Mouse (Mus musculus) kidney, adult 2 months (tissue): ENCODE results near the gene Cmc4. TPM values are rescaled to one million over a fixed set of nuclear protein-coding genes. Genes with fewer than 3 reads are reported as not detected.

Experiments used
- DNase-seq: peaks from one replicate; pipeline ENCODE4 v3.0.0; 2021
- H3K27ac ChIP-seq: fragments of 200-500 bp; 2 replicates; pipeline ENCODE4 v1.5.1; 2012; ENCODE audit warnings: low read depth, low read length, control low read depth, inconsistent platforms; ENCODE audit not compliant: insufficient read depth
- H3K27me3 ChIP-seq: fragments of 200-500 bp; replicated peaks from 2 replicates; pipeline ENCODE4 v1.6.1; 2012; ENCODE audit warnings: mild to moderate bottlenecking, moderate library complexity, low read length, inconsistent platforms; ENCODE audit not compliant: control insufficient read depth, insufficient read depth
- H3K36me3 ChIP-seq: fragments of 200-500 bp; 2 replicates; pipeline ENCODE4 v1.6.1; 2012; ENCODE audit warnings: mild to moderate bottlenecking, moderate library complexity, low read length, inconsistent platforms; ENCODE audit not compliant: control insufficient read depth, insufficient read depth
- H3K4me1 ChIP-seq: fragments of 200-500 bp; 2 replicates; pipeline ENCODE4 v1.6.1; 2011; ENCODE audit warnings: low read length; ENCODE audit not compliant: control insufficient read depth, insufficient read depth
- H3K4me3 ChIP-seq: fragments of 200-500 bp; 2 replicates; pipeline ENCODE4 v1.5.1; 2011; ENCODE audit warnings: mild to moderate bottlenecking, low read depth, low read length, control low read depth; ENCODE audit not compliant: insufficient read depth
- CTCF ChIP-seq: fragments of 200-500 bp; conservative IDR thresholded peaks from 2 replicates; pipeline ENCODE4 v1.5.1; 2011; ENCODE audit warnings: low read depth, mild to moderate bottlenecking, control low read depth, low read length, moderate library complexity, mixed read lengths; ENCODE audit not compliant: insufficient read depth, insufficient read length
- POLR2A ChIP-seq: fragments of 200-500 bp; IDR thresholded peaks from one replicate; pipeline ENCODE4 v1.6.1; 2011; ENCODE audit warnings: low read depth, low read length, control low read depth
- WGBS: fragments of 180-500 bp; shearing (Covaris S2); methylation state at CpG from one replicate; pipeline ENCODE4 v1.1.7; 2018; 5-methylcytosine and 5-hydroxymethylcytosine counted together
- polyA plus RNA-seq: library from polyadenylated mRNA; depleted of rRNA; stranded (reverse); fragments of >200 nt; gene quantifications from 2 replicates; pipeline ENCODE4 v1.2.3, GENCODE M21; 2012; rRNA removed

Gene Cmc4
- polyA plus RNA-seq = 3.7 and 5.8 TPM in 2 replicates

- Histone ChIP-seq H3K36me3 (no peaks in the 10 kb centered on the region), H3K4me3 (peak within 1 kb of the TSS; percentile 84), H3K4me1 (no peaks in the 10 kb centered on the region), H3K27ac (peak within 1 kb of the TSS; percentile 85), H3K27me3 (no peaks in the 10 kb centered on the region)
- peak; percentile 95 for DNase-seq
- no peak for TF ChIP-seq CTCF
- TF ChIP-seq POLR2A = peak; percentile 74
- under 1% methylated on average over 52 of the region's 52 CpGs for WGBS
These were observed at the start of gene Cmc4, which contains the start of the genes Mtcp1 and Brcc3 for GRCm38 (mm10) chrX:75415936-75416785. Gene Cmc4 (minus strand): TSS chrX:75416584. Gene Mtcp1 (minus strand): TSS chrX:75416588. Gene Brcc3 (plus strand): TSS chrX:75416628.

- Histone ChIP-seq H3K4me3 (no peak overlapping the region), H3K27ac (no peak overlapping the region), H3K27me3 (no peaks in the 10 kb centered on the region), H3K36me3 (no peaks in the 10 kb centered on the region; the same call in none of the 2 replicates), H3K4me1 (no peaks in the 10 kb centered on the region)
- no peak for DNase-seq
- TF ChIP-seq POLR2A = no peak
- TF ChIP-seq CTCF = no peak
- 90% methylated on average over 1 of the region's 1 CpGs for WGBS
These were observed 38.2 kb upstream of the Cmc4 start for GRCm38 (mm10) chrX:75454597-75454996.

DNA sequence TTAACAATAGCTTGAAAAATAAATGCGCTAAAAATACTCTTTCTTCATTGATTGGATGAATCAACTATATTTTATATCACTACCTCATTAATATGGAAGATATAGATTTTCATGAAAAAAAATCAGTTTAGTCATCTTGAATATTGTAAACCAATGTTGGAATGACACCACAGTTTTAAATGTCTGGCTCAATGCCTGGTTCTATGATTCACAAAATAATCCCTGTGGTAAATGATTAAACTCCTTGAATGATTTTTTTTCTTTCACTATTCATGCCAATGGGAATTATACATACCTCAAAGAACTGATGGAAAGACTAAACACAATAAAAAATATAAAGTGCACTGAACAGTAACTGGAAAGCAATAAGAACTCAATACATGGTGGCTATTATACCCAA lies 6.7 kb downstream of the Cmc4 start:
- no peak for DNase-seq
- H3K27me3 ChIP-seq = no peaks in the 10 kb centered on the region
- no peaks in the 10 kb centered on the region for H3K4me1 ChIP-seq
- TF ChIP-seq POLR2A (no peak), CTCF (no peak)
- H3K27ac ChIP-seq = no peak overlapping the region
- H3K4me3 ChIP-seq = no peak overlapping the region
- H3K36me3 ChIP-seq = no peaks in the 10 kb centered on the region
- WGBS = 97% methylated on average over 1 of the region's 1 CpGs

- Histone ChIP-seq H3K27me3 (no peaks in the 10 kb centered on the region), H3K4me1 (no peaks in the 10 kb centered on the region), H3K4me3 (no peak overlapping the region), H3K36me3 (no peaks in the 10 kb centered on the region), H3K27ac (peak overlapping the region; percentile 60)
- no peak for DNase-seq
- no peak for TF ChIP-seq CTCF
- no peak for TF ChIP-seq POLR2A
These were observed 13.0 kb downstream of the Cmc4 start for GRCm38 (mm10) chrX:75403350-75403749.

DNA sequence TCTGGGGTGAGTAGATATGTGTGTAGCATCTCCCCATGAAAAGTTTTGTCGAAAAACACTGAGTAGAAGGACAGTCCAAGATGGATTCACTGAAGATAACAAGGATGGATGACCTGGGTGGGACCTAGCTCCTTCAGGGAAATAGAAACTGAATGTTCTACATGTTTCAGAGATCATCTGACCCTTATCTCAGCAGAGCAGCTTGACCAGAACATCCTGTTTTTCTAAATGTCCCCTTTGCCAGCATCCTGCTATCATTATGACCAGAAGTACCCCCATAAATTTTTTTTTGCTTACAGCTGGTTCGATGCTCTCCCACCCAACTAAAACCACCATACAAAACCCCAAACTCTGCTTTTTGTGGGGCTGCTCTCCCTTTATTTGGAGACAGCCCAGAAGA lies 13.7 kb downstream of the Cmc4 start:
- Histone ChIP-seq H3K4me3 (no peak overlapping the region), H3K27me3 (no peaks in the 10 kb centered on the region), H3K36me3 (no peaks in the 10 kb centered on the region), H3K4me1 (no peaks in the 10 kb centered on the region), H3K27ac (peak overlapping the region; percentile 60; the same call in 1 of the 2 replicates)
- TF ChIP-seq CTCF (no peak), POLR2A (no peak)
- peak; percentile 58 for DNase-seq
- 70% methylated on average over 2 of the region's 2 CpGs for WGBS

GRCm38 (mm10) chrX:75399471-75399870 lies 16.9 kb downstream of the Cmc4 start:
- no peaks in the 10 kb centered on the region for H3K27me3 ChIP-seq
- no peak overlapping the region for H3K27ac ChIP-seq
- WGBS = 40% methylated on average over 1 of the region's 1 CpGs
- DNase-seq = peak; percentile 69
- peaks cover 1% of the 10 kb centered on the region; the same call in 1 of the 2 replicates for H3K36me3 ChIP-seq
- no peaks in the 10 kb centered on the region for H3K4me1 ChIP-seq
- no peak overlapping the region for H3K4me3 ChIP-seq
- no peak for TF ChIP-seq POLR2A
- no peak for TF ChIP-seq CTCF

GRCm38 (mm10) chrX:75382195-75382771 lies 34.1 kb downstream of the Cmc4 start, which contains the start of the genes Fundc2 and F8:
Gene Fundc2 (plus strand): TSS chrX:75382399.
Gene F8 (minus strand): TSS chrX:75382615.
- no peaks in the 10 kb centered on the region; the same call in 1 of the 2 replicates for H3K4me1 ChIP-seq
- WGBS = 2% methylated on average over 20 of the region's 25 CpGs
- peak; percentile 88 for DNase-seq

More at GRCm38 (mm10) chrX:75382195-75382771, 34.1 kb downstream of the Cmc4 start, which contains the start of the genes Fundc2 and F8:
- H3K4me3 ChIP-seq = peak within 1 kb of the TSS; percentile 86
- peak within 1 kb of the TSS; percentile 90 for H3K27ac ChIP-seq
- TF ChIP-seq POLR2A = no peak
- TF ChIP-seq CTCF = no peak
- no peaks in the 10 kb centered on the region for H3K36me3 ChIP-seq
- H3K27me3 ChIP-seq = no peaks in the 10 kb centered on the region
